Comparison of ENCODE assay signal across 23 mouse cellular contexts in genomic region chr15:80165396-80165795, GRCm38 (mm10). TPM values are rescaled to one million over a fixed set of nuclear protein-coding genes. Genes with fewer than 3 reads are reported as not detected.
DNase-seq lines count a peak whose midpoint lies in the region; ATAC-seq and TF ChIP-seq lines count a peak whose summit lies in the region.
"Had no signal": no experiment of that assay in that cellular context is flagged by ENCODE, and none has a peak within 500 bp of the region (broad histone marks: within the 10 kb centered on the region; RNA-seq: fewer than 3 reads in every experiment).

No protein-coding gene starts in this region.

- H3K79me2 ChIP-seq in heart, adult 2 months (replicated peaks; ENCODE audit: control insufficient read depth, insufficient read depth, low read length): no peaks in the 10 kb centered on the region

- no peaks in the 10 kb centered on the region; the same call in 1 of the 2 replicates for H3K36me3 ChIP-seq in heart, adult 2 months (ENCODE audit: control insufficient read depth, insufficient read depth, low read length)
- H3K36me3 ChIP-seq in kidney, embryonic 16.5 days (ENCODE audit: insufficient read depth, low read length): peaks cover 21% of the 10 kb centered on the region

- no peak overlapping the region for H3K4me2 ChIP-seq in kidney, embryonic 16.5 days (replicated peaks; ENCODE audit: low read depth, low read length)
- H3K4me2 ChIP-seq: forebrain, embryonic 12.5 days; hindbrain, embryonic 15.5 days; intestine, embryonic 15.5 days; liver, embryonic 15.5 days; neural tube, embryonic 15.5 days; stomach, embryonic 15.5 days had no signal

- peak; percentile 48; the same call in 1 of the 2 replicates for TF ChIP-seq EP300 in heart, adult 2 months (IDR thresholded peaks at IDR 0.05; ENCODE audit: insufficient read depth, low read depth, low read length)

- intact Hi-C loops in heart, adult 2 months (cut with DNase I): no loop called here

- H3K4me1 ChIP-seq in heart, adult 2 months (ENCODE audit: control insufficient read depth, insufficient read depth, low read length): no peaks in the 10 kb centered on the region
- H3K4me1 ChIP-seq in kidney, embryonic 16.5 days (ENCODE audit: insufficient read depth, low read length): peaks cover 1% of the 10 kb centered on the region
- H3K4me1 ChIP-seq: forebrain, embryonic 12.5 days; hindbrain, embryonic 15.5 days; liver, embryonic 15.5 days; neural tube, embryonic 15.5 days had no signal

- no peak overlapping the region for H3K9ac ChIP-seq in heart, adult 2 months (ENCODE audit: low read depth, low read length)
- H3K9ac ChIP-seq in kidney, embryonic 16.5 days (replicated peaks; ENCODE audit: low read length): no peak overlapping the region
- H3K9ac ChIP-seq: forebrain, embryonic 12.5 days; hindbrain, embryonic 15.5 days; intestine, embryonic 15.5 days; liver, embryonic 15.5 days; neural tube, embryonic 15.5 days; stomach, embryonic 15.5 days had no signal

- no peaks in the 10 kb centered on the region for H3K27me3 ChIP-seq in heart, adult 2 months (ENCODE audit: control insufficient read depth, insufficient read depth, low read length)
- H3K27me3 ChIP-seq in kidney, embryonic 16.5 days (ENCODE audit: insufficient read depth, low read length): no peaks in the 10 kb centered on the region
- H3K27me3 ChIP-seq: forebrain, embryonic 12.5 days; hindbrain, embryonic 15.5 days; intestine, embryonic 15.5 days; neural tube, embryonic 15.5 days; stomach, embryonic 15.5 days had no signal

- TF ChIP-seq CTCF in heart, adult 2 months (IDR thresholded peaks at IDR 0.05): no peak

- H3K9me3 ChIP-seq in kidney, embryonic 16.5 days (ENCODE audit: low read length): no peaks in the 10 kb centered on the region
- H3K9me3 ChIP-seq: embryonic facial prominence, embryonic 10.5 days; forebrain, embryonic 12.5 days; hindbrain, embryonic 15.5 days; intestine, embryonic 15.5 days; liver, embryonic 15.5 days; neural tube, embryonic 15.5 days; stomach, embryonic 15.5 days had no signal

- no peak overlapping the region for H3K27ac ChIP-seq in heart, adult 2 months
- H3K27ac ChIP-seq in kidney, embryonic 16.5 days (ENCODE audit: low read length): no peak overlapping the region
- H3K27ac ChIP-seq: embryonic facial prominence, embryonic 10.5 days; forebrain, embryonic 12.5 days; hindbrain, embryonic 15.5 days; intestine, embryonic 15.5 days; liver, embryonic 15.5 days; neural tube, embryonic 15.5 days; stomach, embryonic 15.5 days had no signal

- ATAC-seq in kidney, embryonic 16.5 days (ENCODE audit: low FRiP score, low TSS enrichment): no peak
- ATAC-seq: intestine, embryonic 15.5 days; lung, postnatal 0 days had no signal

- no peak overlapping the region for H3K4me3 ChIP-seq in heart, adult 2 months
- no peak overlapping the region for H3K4me3 ChIP-seq in kidney, embryonic 16.5 days (ENCODE audit: low read length)
- H3K4me3 ChIP-seq: embryonic facial prominence, embryonic 10.5 days; forebrain, embryonic 12.5 days; hindbrain, embryonic 15.5 days; intestine, embryonic 15.5 days; liver, embryonic 15.5 days; neural tube, embryonic 15.5 days; stomach, embryonic 15.5 days had no signal

- TF ChIP-seq POLR2A in heart, adult 2 months (IDR thresholded peaks at IDR 0.05; ENCODE audit: insufficient read depth, low read depth, low read length): no peak

- WGBS in heart, adult 2 months: 38% methylated on average over 5 of the region's 5 CpGs
- WGBS in kidney, embryonic 16.5 days: 48% methylated on average over 5 of the region's 5 CpGs

- DNase-seq in heart, adult 2 months: no peak
- DNase-seq in heart, adult 9 months (ENCODE audit: low spot score in 2 of 2): no peak
- peak; percentile 95 for DNase-seq in brain, adult 2 months (ENCODE audit: low read depth, low spot score)
- peak; percentile 77 for DNase-seq in cerebellum, adult 11 months
- peak; percentile 84 to 86 for DNase-seq in cerebellum, postnatal 10 days
- DNase-seq in embryo, embryonic 10.5 days (ENCODE audit: low spot score): no peak
- DNase-seq in c-Kit-positive CD71-positive TER-119-positive erythroid progenitor cells, embryonic 14.5 days (ENCODE audit: low spot score): no peak
- DNase-seq: adrenal gland, postnatal 36 days; B cell, adult 2 months; heart, postnatal 4 days; kidney, adult 9 months; kidney, postnatal 36 days; midbrain, embryonic 14.5 days had no signal

RNA-seq across cellular contexts. Expression of gene Mgat3, which starts 8.1 kb away (rescaled TPM):
- total RNA-seq in heart, adult 2 months (2021): 1 to 10 TPM; 2.3 to 3.5 TPM
- polyA plus RNA-seq in heart, adult 2 months (2012; rRNA removed): 4.9 and 5.5 TPM in 2 replicates
- 9.4 and 9.5 TPM in 2 replicates for polyA plus RNA-seq in kidney, embryonic 16.5 days (2015; fragmentation: Nextera tagmentation; extraction: Ambion mirVana)
- total RNA-seq: megakaryocyte progenitor cell, adult 5-6 weeks had no signal

RNA-seq across cellular contexts. Expression of gene Tab1, which starts 32.5 kb away (rescaled TPM):
- total RNA-seq in heart, adult 2 months (2021): 10 to 100 TPM; 17.8 to 24.5 TPM
- polyA plus RNA-seq in heart, adult 2 months (2012; rRNA removed): 24.1 and 29.3 TPM in 2 replicates
- 44.1 and 44.7 TPM in 2 replicates for polyA plus RNA-seq in kidney, embryonic 16.5 days (2015; fragmentation: Nextera tagmentation; extraction: Ambion mirVana)

Comparison
In these comparisons a context has a peak if more than half of its experiments do, and no peak if none do; other contexts are left out.
1. DNase-seq: peak in brain, adult 2 months (single experiment), cerebellum, adult 11 months (single experiment) and cerebellum, postnatal 10 days (2 of 2); none in heart, adult 2 months (0 of 2), heart, adult 9 months (0 of 2), embryo, embryonic 10.5 days (single experiment) and c-Kit-positive CD71-positive TER-119-positive erythroid progenitor cells, embryonic 14.5 days (single experiment).